Mouse (Mus musculus) bone marrow, adult 2 months (tissue): ENCODE data around the gene Pfkm.

Experiments used
- CTCF ChIP-seq: fragments of 200-500 bp; IDR thresholded peaks from 2 replicates; pipeline ENCODE4 v1.5.1; 2011; ENCODE audit warnings: low read length, control low read depth; ENCODE audit not compliant: control insufficient read depth, insufficient read depth
- POLR2A ChIP-seq: fragments of 200-500 bp; IDR thresholded peaks from 2 replicates; pipeline ENCODE4 v1.6.1; 2011; ENCODE audit warnings: low read depth, mild to moderate bottlenecking, control low read depth, low read length, borderline replicate concordance; ENCODE audit not compliant: control insufficient read depth

- TF ChIP-seq POLR2A = no peak
- TF ChIP-seq CTCF = no peak
These were observed 39.1 kb downstream of the Pfkm start for GRCm38 (mm10) chr15:98131451-98131850.
